Mouse (Mus musculus) embryonic facial prominence, embryonic 10.5 days (tissue): ENCODE results near the gene Mrpl52. TPM values are rescaled to one million over a fixed set of nuclear protein-coding genes. Genes with fewer than 3 reads are reported as not detected.

ENCODE experiments used
- DNase-seq: peaks from one replicate; pipeline ENCODE4 v3.0.0-alpha.2; 2017; ENCODE audit warnings: low spot score
- H3K27ac ChIP-seq: fragments of 300-500 bp; sonication (generic); replicated peaks from 2 replicates; pipeline ENCODE4 v1.5.1; 2016; ENCODE audit warnings: mild to moderate bottlenecking
- H3K27me3 ChIP-seq: fragments of 300-500 bp; sonication (generic); replicated peaks from 2 replicates; pipeline ENCODE4 v1.6.1; 2016; ENCODE audit warnings: low read depth, mild to moderate bottlenecking; ENCODE audit not compliant: poor library complexity, severe bottlenecking
- H3K36me3 ChIP-seq: fragments of 300-500 bp; sonication (generic); replicated peaks from 2 replicates; pipeline ENCODE4 v1.6.1; 2016; ENCODE audit warnings: mild to moderate bottlenecking, moderate library complexity
- H3K4me1 ChIP-seq: fragments of 300-500 bp; sonication (generic); 2 replicates; pipeline ENCODE4 v1.6.1; 2016
- H3K4me3 ChIP-seq: fragments of 300-500 bp; sonication (generic); 2 replicates; pipeline ENCODE4 v1.5.1; 2016; ENCODE audit warnings: mild to moderate bottlenecking, moderate library complexity
- H3K9me3 ChIP-seq: fragments of 300-500 bp; sonication (generic); 2 replicates; pipeline ENCODE4 v1.6.1; 2016; ENCODE audit warnings: mild to moderate bottlenecking
- WGBS: fragments of 180-500 bp; shearing (Covaris S2); methylation state at CpG from one replicate; pipeline ENCODE4 v1.1.7; 2016; 5-methylcytosine and 5-hydroxymethylcytosine counted together
- polyA plus RNA-seq: library from polyadenylated mRNA; unstranded; fragments of >200 nt; fragmentation: Nextera tagmentation; extraction: Ambion mirVana; gene quantifications from 2 replicates; pipeline ENCODE4 v1.2.1, GENCODE M21; 2016

Gene Mrpl52
- polyA plus RNA-seq = 201 and 207 TPM in 2 replicates

DNA sequence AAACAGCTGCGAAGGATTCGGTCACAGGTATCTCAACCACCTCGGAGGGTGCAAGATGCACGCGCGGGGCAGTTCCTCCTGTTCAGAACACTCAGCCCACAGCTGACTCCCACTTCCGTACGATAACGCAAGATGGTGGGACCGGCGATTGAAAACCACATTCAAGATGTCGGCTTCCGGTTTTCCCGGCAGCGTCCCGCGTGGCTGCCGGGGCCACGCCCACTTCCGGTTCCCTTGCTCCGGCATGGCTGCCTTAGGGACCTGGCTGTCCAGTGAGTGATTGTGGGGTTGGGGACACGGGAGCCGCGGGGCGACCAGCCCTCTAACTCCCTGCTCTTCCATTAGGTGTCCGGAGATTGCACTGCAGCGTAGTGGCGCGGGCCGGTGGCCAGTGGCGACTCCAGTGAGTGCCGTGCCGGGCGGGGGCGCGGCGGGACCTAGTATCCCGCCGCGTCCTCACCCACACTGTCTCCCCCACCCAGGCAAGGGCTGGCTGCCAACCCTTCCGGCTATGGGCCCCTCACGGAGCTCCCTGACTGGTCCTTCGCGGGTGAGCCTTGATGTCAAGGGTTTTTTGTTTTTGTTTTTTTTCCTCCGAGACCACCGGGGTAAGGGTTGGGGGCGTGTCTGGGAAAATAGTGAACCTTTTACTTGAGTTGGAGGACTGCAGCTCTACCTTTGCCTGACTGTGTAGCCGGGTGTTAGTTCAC is at the start of gene Mrpl52:
Mrpl52 (plus strand) TSS at position 221 of the 710 bp plus-strand sequence.
- Histone ChIP-seq H3K27ac (peak within 1 kb of the TSS; percentile 94), H3K4me1 (peaks cover 38% of the 10 kb centered on the region), H3K9me3 (no peaks in the 10 kb centered on the region), H3K27me3 (peaks cover 11% of the 10 kb centered on the region; the same call in 1 of the 2 replicates), H3K36me3 (peaks cover 18% of the 10 kb centered on the region), H3K4me3 (peak within 1 kb of the TSS; percentile 93)
- under 1% methylated on average over 48 of the region's 48 CpGs for WGBS
- DNase-seq = peak; percentile 95

GRCm38 (mm10) chr14:54377166-54377565 is 49.5 kb upstream of the Mrpl52 start:
- DNase-seq = no peak
- no peaks in the 10 kb centered on the region for H3K9me3 ChIP-seq
- WGBS = 90% methylated on average over 6 of the region's 6 CpGs
- no peaks in the 10 kb centered on the region for H3K36me3 ChIP-seq
- H3K4me3 ChIP-seq = no peak overlapping the region
- peaks cover 4% of the 10 kb centered on the region; the same call in 1 of the 2 replicates for H3K4me1 ChIP-seq
- no peak overlapping the region for H3K27ac ChIP-seq
- H3K27me3 ChIP-seq = no peaks in the 10 kb centered on the region

- no peaks in the 10 kb centered on the region for H3K36me3 ChIP-seq
- no peaks in the 10 kb centered on the region for H3K9me3 ChIP-seq
- H3K4me3 ChIP-seq = no peak overlapping the region
- H3K4me1 ChIP-seq = peaks cover 17% of the 10 kb centered on the region
- H3K27ac ChIP-seq = no peak overlapping the region
- WGBS = 87% methylated on average over 13 of the region's 13 CpGs
- no peaks in the 10 kb centered on the region for H3K27me3 ChIP-seq
- no peak for DNase-seq
These were observed 47.1 kb upstream of the Mrpl52 start for GRCm38 (mm10) chr14:54379571-54379970.

DNA sequence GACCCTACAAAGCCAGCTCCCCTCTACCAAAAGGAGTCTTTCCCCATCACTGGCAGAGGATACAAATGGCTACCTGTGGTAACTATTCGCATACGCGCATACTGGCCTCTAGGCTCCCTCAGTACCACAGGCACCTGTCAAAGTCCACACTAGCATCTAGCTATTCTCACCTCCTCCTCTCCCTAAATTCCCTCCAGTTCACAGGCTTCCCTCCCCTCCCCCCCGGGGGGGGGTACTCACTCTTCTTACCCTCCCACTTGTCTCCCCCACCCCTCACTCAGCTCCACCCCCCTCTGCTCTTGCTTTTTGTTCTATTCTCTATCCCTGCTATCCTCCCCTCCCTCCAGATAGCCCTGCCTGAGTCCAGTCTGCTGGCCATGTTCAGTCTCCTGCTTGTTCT is 46.1 kb upstream of the Mrpl52 start:
- Histone ChIP-seq H3K27me3 (no peaks in the 10 kb centered on the region), H3K36me3 (no peaks in the 10 kb centered on the region), H3K9me3 (no peaks in the 10 kb centered on the region), H3K4me1 (peaks cover 17% of the 10 kb centered on the region), H3K27ac (no peak overlapping the region), H3K4me3 (no peak overlapping the region)
- DNase-seq = no peak
- 75% methylated on average over 4 of the region's 4 CpGs for WGBS

- Histone ChIP-seq H3K4me3 (no peak overlapping the region), H3K9me3 (no peaks in the 10 kb centered on the region), H3K4me1 (peaks cover 23% of the 10 kb centered on the region), H3K27me3 (no peaks in the 10 kb centered on the region), H3K36me3 (no peaks in the 10 kb centered on the region), H3K27ac (no peak overlapping the region)
- 83% methylated on average over 10 of the region's 10 CpGs for WGBS
- DNase-seq = no peak
These were observed 44.9 kb upstream of the Mrpl52 start for GRCm38 (mm10) chr14:54381816-54382215.

DNA sequence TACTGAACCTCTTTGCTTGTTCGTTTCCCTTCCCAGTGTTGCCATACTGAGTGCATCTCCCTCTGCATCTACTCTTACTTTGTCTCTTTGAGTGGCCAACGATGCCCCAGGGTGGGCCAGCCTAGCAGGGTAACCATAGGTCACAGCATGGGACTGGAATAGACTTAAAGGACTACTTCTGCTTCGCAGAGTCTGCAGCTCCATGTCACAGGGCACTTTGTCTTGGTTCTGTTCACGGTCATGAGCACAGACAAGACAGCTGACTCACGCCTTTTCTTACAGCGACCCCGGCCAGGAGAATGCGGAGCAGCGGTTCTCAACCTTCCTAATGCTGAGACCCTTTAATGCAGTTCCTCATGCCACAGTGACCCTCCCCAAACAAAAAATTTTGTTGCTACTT is 44.1 kb upstream of the Mrpl52 start:
- DNase-seq = no peak
- Histone ChIP-seq H3K36me3 (no peaks in the 10 kb centered on the region), H3K27ac (no peak overlapping the region), H3K4me3 (no peak overlapping the region), H3K27me3 (no peaks in the 10 kb centered on the region), H3K9me3 (no peaks in the 10 kb centered on the region), H3K4me1 (peaks cover 23% of the 10 kb centered on the region)
- WGBS = 74% methylated on average over 9 of the region's 9 CpGs

DNA sequence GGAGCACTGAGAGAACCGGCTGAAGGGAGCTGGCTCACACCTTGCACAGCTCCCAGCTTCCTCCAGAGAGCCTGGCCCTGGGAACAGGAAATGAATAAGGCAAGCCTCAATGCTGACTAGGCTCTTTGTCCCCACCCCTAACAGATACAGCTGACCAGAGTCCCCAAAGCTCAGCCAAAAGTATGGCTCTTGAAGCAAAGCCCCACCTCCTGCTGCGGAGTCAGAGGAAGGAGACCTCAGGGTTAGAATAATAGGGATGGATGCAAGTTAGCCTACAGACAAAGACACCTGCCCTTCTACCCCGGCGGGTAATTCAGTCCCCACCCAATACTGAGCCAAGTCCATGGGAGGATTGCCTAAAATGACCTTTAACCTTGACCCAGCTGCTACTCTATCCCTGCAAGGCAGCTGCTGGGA is 43.3 kb upstream of the Mrpl52 start:
- Histone ChIP-seq H3K9me3 (no peaks in the 10 kb centered on the region), H3K4me1 (peaks cover 23% of the 10 kb centered on the region), H3K27ac (peak overlapping the region; percentile 54; the same call in 1 of the 2 replicates), H3K36me3 (no peaks in the 10 kb centered on the region), H3K4me3 (no peak overlapping the region), H3K27me3 (no peaks in the 10 kb centered on the region)
- no peak for DNase-seq
- WGBS = 56% methylated on average over 4 of the region's 4 CpGs

DNA sequence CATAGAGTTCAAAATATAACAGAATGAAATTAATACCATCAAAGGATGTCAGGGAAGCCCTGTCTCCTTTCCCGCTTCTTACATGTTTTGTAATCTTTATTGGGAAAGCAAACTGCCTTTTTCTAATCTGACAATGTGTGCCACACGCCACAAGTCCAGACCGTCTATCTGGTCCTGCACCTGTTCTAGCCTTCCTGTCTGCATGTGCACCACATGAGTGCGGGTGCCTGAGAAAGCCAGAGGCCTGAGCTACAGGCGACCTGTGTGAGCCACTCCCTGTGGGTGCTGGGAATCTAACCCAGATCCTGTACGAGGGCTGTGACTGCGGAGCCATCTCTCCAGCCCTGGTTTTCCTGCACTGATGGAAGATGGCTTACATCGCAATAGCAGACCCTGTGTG is 42.3 kb upstream of the Mrpl52 start:
- DNase-seq = no peak
- no peak overlapping the region for H3K27ac ChIP-seq
- no peaks in the 10 kb centered on the region for H3K36me3 ChIP-seq
- peaks cover 23% of the 10 kb centered on the region for H3K4me1 ChIP-seq
- H3K27me3 ChIP-seq = no peaks in the 10 kb centered on the region
- no peak overlapping the region for H3K4me3 ChIP-seq
- WGBS = 91% methylated on average over 8 of the region's 8 CpGs
- no peaks in the 10 kb centered on the region for H3K9me3 ChIP-seq

- WGBS = 82% methylated on average over 7 of the region's 7 CpGs
- H3K36me3 ChIP-seq = no peaks in the 10 kb centered on the region
These were observed 40.6 kb upstream of the Mrpl52 start for GRCm38 (mm10) chr14:54385968-54386618.

DNA sequence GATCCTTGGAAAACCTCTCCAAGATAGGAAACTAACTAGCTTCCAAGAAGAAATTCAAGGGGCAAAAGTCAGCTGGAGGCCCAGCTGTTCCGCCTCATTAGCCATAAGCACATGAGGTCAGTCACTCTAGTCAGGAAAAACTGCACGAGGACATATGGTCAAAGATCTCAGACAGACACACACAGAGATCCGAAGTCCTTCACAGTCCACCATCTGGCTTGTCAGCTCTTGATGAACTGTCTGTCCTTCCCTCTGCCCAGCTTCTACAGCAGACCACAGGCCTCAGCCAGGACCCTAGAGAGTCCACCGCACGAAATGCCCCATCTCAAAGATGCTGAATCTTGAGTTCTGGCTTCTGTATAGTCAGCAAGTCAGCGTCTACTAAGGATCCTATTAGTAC is 39.2 kb upstream of the Mrpl52 start:
- Histone ChIP-seq H3K36me3 (no peaks in the 10 kb centered on the region), H3K27ac (no peak overlapping the region), H3K27me3 (no peaks in the 10 kb centered on the region), H3K4me1 (peaks cover 19% of the 10 kb centered on the region), H3K4me3 (no peak overlapping the region), H3K9me3 (no peaks in the 10 kb centered on the region)
- 85% methylated on average over 6 of the region's 6 CpGs for WGBS
- no peak for DNase-seq

More at GRCm38 (mm10) chr14:54385968-54386618, 40.6 kb upstream of the Mrpl52 start:
- Histone ChIP-seq H3K9me3 (no peaks in the 10 kb centered on the region), H3K4me1 (peaks cover 19% of the 10 kb centered on the region), H3K27ac (no peak overlapping the region), H3K27me3 (no peaks in the 10 kb centered on the region), H3K4me3 (no peak overlapping the region)
- no peak for DNase-seq

DNA sequence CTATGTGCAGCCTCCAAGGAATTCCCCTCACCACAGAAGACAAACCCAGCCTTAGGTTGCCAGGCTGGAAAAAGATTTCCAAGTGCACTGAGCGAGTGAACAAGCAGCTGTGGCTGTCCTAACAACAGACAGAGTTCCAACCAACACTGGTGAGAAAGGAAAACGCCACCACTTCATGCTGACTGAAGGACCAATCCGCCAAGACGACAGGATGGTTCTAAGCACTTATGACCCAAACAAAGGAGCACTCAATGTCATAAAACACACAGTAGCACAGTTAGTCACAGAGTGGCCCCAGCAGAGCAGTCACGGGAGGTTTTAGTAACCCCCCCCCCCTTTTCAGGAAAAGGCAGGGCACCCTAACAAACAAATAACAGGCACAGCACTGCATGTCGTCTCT is 35.9 kb upstream of the Mrpl52 start:
- 76% methylated on average over 6 of the region's 6 CpGs for WGBS

DNA sequence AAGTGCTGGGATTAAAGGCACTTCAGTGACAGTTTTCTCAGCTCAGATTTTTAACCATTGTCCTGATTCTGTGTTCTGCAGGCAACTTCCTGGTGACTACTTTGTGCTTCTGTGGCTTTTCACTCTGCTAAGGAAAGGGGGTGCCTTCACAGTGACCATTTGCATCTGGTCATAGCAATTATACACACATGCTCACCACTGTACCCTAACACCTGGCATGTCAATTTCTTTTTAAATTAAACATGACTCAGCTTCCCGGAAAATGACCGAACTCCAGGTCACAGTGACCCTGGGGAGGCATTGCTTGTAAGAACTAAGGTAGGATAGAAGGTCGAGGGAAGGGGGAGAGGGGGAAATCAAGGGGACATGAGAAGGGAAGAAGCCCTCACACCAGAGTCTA is 32.9 kb upstream of the Mrpl52 start:
- WGBS = 69% methylated on average over 3 of the region's 3 CpGs
- Histone ChIP-seq H3K4me1 (peaks cover 11% of the 10 kb centered on the region), H3K27me3 (no peaks in the 10 kb centered on the region), H3K9me3 (no peaks in the 10 kb centered on the region), H3K27ac (no peak overlapping the region), H3K36me3 (no peaks in the 10 kb centered on the region), H3K4me3 (no peak overlapping the region)
- no peak for DNase-seq

More for the DNA sequence above, 35.9 kb upstream of the Mrpl52 start:
- H3K27me3 ChIP-seq = no peaks in the 10 kb centered on the region
- no peak for DNase-seq
- peaks cover 7% of the 10 kb centered on the region; the same call in 1 of the 2 replicates for H3K4me1 ChIP-seq
- no peak overlapping the region for H3K27ac ChIP-seq
- no peaks in the 10 kb centered on the region for H3K36me3 ChIP-seq
- H3K9me3 ChIP-seq = no peaks in the 10 kb centered on the region
- H3K4me3 ChIP-seq = no peak overlapping the region

DNA sequence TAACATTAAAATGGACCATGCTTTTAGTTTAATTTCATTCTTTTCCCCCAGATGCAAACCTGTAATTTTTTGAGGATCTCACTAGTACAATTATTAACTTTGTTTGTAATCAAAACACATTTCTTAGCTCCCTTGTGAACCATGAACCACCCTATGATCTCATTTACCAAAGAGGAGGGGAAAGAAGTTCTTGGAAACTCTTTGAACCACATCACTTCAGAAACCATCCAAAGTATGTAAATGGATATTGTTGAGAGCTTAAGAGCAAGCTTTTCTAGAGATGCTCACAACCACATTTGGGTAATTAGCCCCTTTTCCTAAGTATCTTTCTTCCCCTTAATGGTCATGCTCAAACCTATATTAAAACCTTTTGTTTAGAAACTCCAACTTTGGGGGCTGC is 32.4 kb upstream of the Mrpl52 start:
- H3K9me3 ChIP-seq = no peaks in the 10 kb centered on the region
- H3K27me3 ChIP-seq = no peaks in the 10 kb centered on the region

More for the DNA sequence above, 32.4 kb upstream of the Mrpl52 start:
- no peak overlapping the region for H3K4me3 ChIP-seq
- H3K36me3 ChIP-seq = no peaks in the 10 kb centered on the region
- DNase-seq = no peak
- no peak overlapping the region for H3K27ac ChIP-seq
- peaks cover 16% of the 10 kb centered on the region for H3K4me1 ChIP-seq
